Mouse (Mus musculus) right cerebral cortex, adult 18-20 months (tissue): Measurements from ENCODE around the gene Dlg2.

Experiments used
- DNase-seq: peaks from one replicate; pipeline ENCODE4 v3.0.0; 2022; ENCODE audit warnings: mixed read lengths

Gene Dlg2

GRCm38 (mm10) chr7:91955584-91955983 is 1479.1 kb downstream of the Dlg2 start:
- DNase-seq = no peak

GRCm38 (mm10) chr7:91962956-91963355 is 1486.5 kb downstream of the Dlg2 start:
- no peak for DNase-seq

- no peak for DNase-seq
Observed at GRCm38 (mm10) chr7:91972970-91973369, 1496.5 kb downstream of the Dlg2 start.

- DNase-seq = no peak
Observed at GRCm38 (mm10) chr7:92003769-92004455, 1527.4 kb downstream of the Dlg2 start.

GRCm38 (mm10) chr7:92005681-92006425 is 1529.4 kb downstream of the Dlg2 start:
- DNase-seq = no peak

- no peak for DNase-seq
Observed at GRCm38 (mm10) chr7:92008702-92009101, 1532.2 kb downstream of the Dlg2 start.

GRCm38 (mm10) chr7:92024928-92025327 is 1548.5 kb downstream of the Dlg2 start:
- DNase-seq = no peak

GRCm38 (mm10) chr7:92025465-92026056 is 1549.1 kb downstream of the Dlg2 start:
- DNase-seq = no peak

GRCm38 (mm10) chr7:92027049-92027448 is 1550.6 kb downstream of the Dlg2 start:
- DNase-seq = peak; percentile 34

GRCm38 (mm10) chr7:92034256-92034655 is 1557.8 kb downstream of the Dlg2 start:
- no peak for DNase-seq

GRCm38 (mm10) chr7:92040187-92040586 is 1563.7 kb downstream of the Dlg2 start:
- DNase-seq = no peak

GRCm38 (mm10) chr7:92040785-92041411 is 1564.4 kb downstream of the Dlg2 start:
- DNase-seq = no peak

GRCm38 (mm10) chr7:92044966-92045365 is 1568.5 kb downstream of the Dlg2 start:
- no peak for DNase-seq

- no peak for DNase-seq
Observed at GRCm38 (mm10) chr7:92047271-92047670, 1570.8 kb downstream of the Dlg2 start.

- DNase-seq = no peak
Observed at GRCm38 (mm10) chr7:92048876-92049275, 1572.4 kb downstream of the Dlg2 start.

GRCm38 (mm10) chr7:92066851-92067250 is 1590.4 kb downstream of the Dlg2 start:
- DNase-seq = no peak

GRCm38 (mm10) chr7:92087429-92087828 is 1611.0 kb downstream of the Dlg2 start:
- no peak for DNase-seq

- DNase-seq = peak; percentile 78
Observed at GRCm38 (mm10) chr7:92093860-92094259, 1617.4 kb downstream of the Dlg2 start.

GRCm38 (mm10) chr7:92095198-92095597 is 1618.7 kb downstream of the Dlg2 start:
- DNase-seq = peak; percentile 43

- DNase-seq = no peak
Observed at GRCm38 (mm10) chr7:92100847-92101246, 1624.4 kb downstream of the Dlg2 start.

- DNase-seq = peak; percentile 71
Observed at GRCm38 (mm10) chr7:92102892-92103543, 1626.5 kb downstream of the Dlg2 start.

- no peak for DNase-seq
Observed at GRCm38 (mm10) chr7:92105477-92105876, 1629.0 kb downstream of the Dlg2 start.

GRCm38 (mm10) chr7:92105956-92106355 is 1629.5 kb downstream of the Dlg2 start:
- no peak for DNase-seq
